Mouse (Mus musculus) heart, postnatal 0 days (tissue): ENCODE results near the gene Krtap14.

Experiments
- CTCF ChIP-seq: IDR thresholded peaks from 2 replicates; pipeline ENCODE4 v1.5.1; 2016; ENCODE audit warnings: antibody characterized with exemption, control low read depth, low read depth
- EP300 ChIP-seq: IDR thresholded peaks from 2 replicates; pipeline ENCODE4 v1.6.1; 2016; ENCODE audit warnings: antibody characterized with exemption, low read depth

GRCm38 (mm10) chr16:88820066-88820465 lies 5.9 kb downstream of the Krtap14 start, which contains the start of gene Krtap15:
- TF ChIP-seq CTCF (no peak), EP300 (no peak)
